Mouse (Mus musculus): ENCODE data around the gene Rbm28. TPM values are rescaled to one million over a fixed set of nuclear protein-coding genes. Genes with fewer than 3 reads are reported as not detected.

The Rbm28 gene
- polyA plus RNA-seq, 1 experiment from 2014 or later: 49.6 TPM

Small RNAs within 50 kb of the gene (microRNA-seq; reads per million reads assigned to microRNA genes)
- gene Gm24303: not detected

Other genes starting within 250 kb of the Rbm28 start
- not detected in 2 replicates for gene Lep, start 104.8 kb downstream of the Rbm28 start, polyA plus RNA-seq (2015; fragmentation: Nextera tagmentation; extraction: Ambion mirVana)
- 4.6 and 6.1 TPM in 2 replicates for gene Prrt4, start 14.6 kb upstream of the Rbm28 start, polyA plus RNA-seq (2015; fragmentation: Nextera tagmentation; extraction: Ambion mirVana)
- 63.3 and 74.5 TPM in 2 replicates for gene Impdh1, start 51.4 kb upstream of the Rbm28 start, polyA plus RNA-seq (2015; fragmentation: Nextera tagmentation; extraction: Ambion mirVana)
- 47.5 and 48.4 TPM in 2 replicates for gene Hilpda, start 107.5 kb upstream of the Rbm28 start, polyA plus RNA-seq (2015; fragmentation: Nextera tagmentation; extraction: Ambion mirVana)
- gene Fam71f2, start 114.6 kb upstream of the Rbm28 start, polyA plus RNA-seq (2015; fragmentation: Nextera tagmentation; extraction: Ambion mirVana): 0.51 and 1.1 TPM in 2 replicates
- gene Fam71f1, start 154.1 kb upstream of the Rbm28 start, polyA plus RNA-seq (2015; fragmentation: Nextera tagmentation; extraction: Ambion mirVana): not detected in 2 replicates
- 170 and 206 TPM in 2 replicates for gene Calu, start 183.1 kb upstream of the Rbm28 start, polyA plus RNA-seq (2015; fragmentation: Nextera tagmentation; extraction: Ambion mirVana)
- 0.25 and 0.41 TPM in 2 replicates for gene Opn1sw, start 223.5 kb upstream of the Rbm28 start, polyA plus RNA-seq (2015; fragmentation: Nextera tagmentation; extraction: Ambion mirVana)
- 37.7 and 45.5 TPM in 2 replicates for gene Ccdc136, start 231.3 kb upstream of the Rbm28 start, polyA plus RNA-seq (2015; fragmentation: Nextera tagmentation; extraction: Ambion mirVana)